Mouse (Mus musculus): ENCODE data around the gene Tlcd2. TPM values are rescaled to one million over a fixed set of nuclear protein-coding genes. Genes with fewer than 3 reads are reported as not detected.
A peak's percentile ranks its signal among the peaks of the same experiment; 100 is the strongest.
"Not testable (repeated sequence)": the region's sequence is repeated elsewhere in the genome, so short reads cannot be mapped to it uniquely, and the experiment has no call there.

Tlcd2 gene
- polyA plus RNA-seq, 1 experiment from 2014 or later: 17.7 TPM

GRCm38 (mm10) chr11:75452081-75452480 lies 9.4 kb upstream of the Tlcd2 start:
- Histone ChIP-seq H3K9ac (no peak overlapping the region), H3K27ac (no peak overlapping the region), H3K27me3 (replicated peaks) (no peaks in the 10 kb centered on the region), H3K4me2 (replicated peaks) (no peak overlapping the region), H3K4me3 (replicated peaks) (no peak overlapping the region), H3K4me1 (replicated peaks) (peaks cover 19% of the 10 kb centered on the region), H3K36me3 (0 out of 2 replicates have a peak, but pooled peaks cover 3% of the 10 kb centered on the region), H3K9me3 (no peaks in the 10 kb centered on the region)
- WGBS: 90% methylated on average over 8 of the region's 8 CpGs
- ATAC-seq: no peak

DNA sequence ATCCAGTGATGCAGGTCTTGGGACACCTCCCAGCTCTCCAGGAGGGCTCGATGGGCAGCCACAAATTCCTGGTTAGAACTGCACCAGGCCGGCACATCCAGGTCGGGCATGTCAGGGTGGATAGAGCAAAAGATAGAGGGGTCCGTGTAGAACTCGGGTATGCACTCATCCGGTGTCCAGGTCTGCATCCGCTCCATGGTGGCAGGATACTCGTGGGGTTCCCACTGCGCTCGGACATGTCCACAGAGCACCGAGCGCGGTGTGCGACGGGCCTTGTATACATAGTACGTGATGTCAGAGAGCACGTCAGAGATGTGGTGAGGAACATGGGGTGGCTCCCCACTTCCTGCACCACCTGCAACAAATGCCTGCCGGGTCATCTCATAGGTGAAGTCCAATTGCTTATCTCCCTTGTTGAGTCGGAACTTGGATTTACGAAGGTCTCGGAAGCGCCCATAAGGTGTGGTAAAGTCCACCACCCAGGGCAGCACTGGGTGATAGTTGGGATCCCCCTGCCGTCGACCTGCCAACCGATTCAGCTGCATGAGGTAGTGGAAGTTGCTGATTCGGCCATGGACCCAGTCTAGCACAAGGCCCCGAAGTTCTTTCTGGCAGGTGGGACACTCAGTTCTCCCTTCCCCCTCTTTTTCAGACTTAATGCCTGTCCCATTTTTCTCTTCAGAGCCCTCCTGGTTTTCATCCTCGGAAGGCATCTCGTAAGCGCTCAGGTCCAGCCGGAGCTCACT lies 8.5 kb upstream of the Tlcd2 start:
- Histone ChIP-seq H3K4me2 (replicated peaks) (peak overlapping the region; percentile 91), H3K4me3 (replicated peaks) (peak overlapping the region; percentile 52; the same call in 1 of the 2 replicates), H3K4me1 (replicated peaks) (peaks cover 19% of the 10 kb centered on the region), H3K27me3 (replicated peaks) (no peaks in the 10 kb centered on the region), H3K27ac (no peak overlapping the region), H3K36me3 (0 out of 2 replicates have a peak, but pooled peaks cover 3% of the 10 kb centered on the region), H3K9ac (no peak overlapping the region), H3K9me3 (no peaks in the 10 kb centered on the region)
- WGBS: 91% methylated on average over 31 of the region's 31 CpGs
- ATAC-seq: no peak

GRCm38 (mm10) chr11:75453991-75454930 lies 7.3 kb upstream of the Tlcd2 start, which contains the start of gene Wdr81:
Gene Wdr81 (minus strand): TSS chr11:75454717.
- Histone ChIP-seq H3K4me1 (replicated peaks) (peaks cover 20% of the 10 kb centered on the region), H3K36me3 (no peaks in the 10 kb centered on the region), H3K9me3 (no peaks in the 10 kb centered on the region), H3K4me2 (replicated peaks) (peak within 1 kb of the TSS; percentile 91), H3K9ac (peak within 1 kb of the TSS; percentile 50), H3K27me3 (replicated peaks) (no peaks in the 10 kb centered on the region), H3K27ac (peak within 1 kb of the TSS; percentile 45; the same call in 1 of the 2 replicates), H3K4me3 (replicated peaks) (peak within 1 kb of the TSS; percentile 52)
- WGBS: 2% methylated on average over 56 of the region's 56 CpGs
- peak; percentile 96 for ATAC-seq

- Histone ChIP-seq H3K36me3 (no peaks in the 10 kb centered on the region), H3K4me3 (replicated peaks) (peak overlapping the region; percentile 52), H3K27me3 (replicated peaks) (no peaks in the 10 kb centered on the region), H3K4me1 (replicated peaks) (peaks cover 25% of the 10 kb centered on the region), H3K9ac (peak overlapping the region; percentile 48), H3K9me3 (no peaks in the 10 kb centered on the region), H3K27ac (peak overlapping the region; percentile 45; the same call in 1 of the 2 replicates), H3K4me2 (replicated peaks) (peak overlapping the region; percentile 91)
- WGBS: 60% methylated on average over 10 of the region's 10 CpGs
- ATAC-seq: no peak
These were observed 6.3 kb upstream of the Tlcd2 start for GRCm38 (mm10) chr11:75455041-75455736.

DNA sequence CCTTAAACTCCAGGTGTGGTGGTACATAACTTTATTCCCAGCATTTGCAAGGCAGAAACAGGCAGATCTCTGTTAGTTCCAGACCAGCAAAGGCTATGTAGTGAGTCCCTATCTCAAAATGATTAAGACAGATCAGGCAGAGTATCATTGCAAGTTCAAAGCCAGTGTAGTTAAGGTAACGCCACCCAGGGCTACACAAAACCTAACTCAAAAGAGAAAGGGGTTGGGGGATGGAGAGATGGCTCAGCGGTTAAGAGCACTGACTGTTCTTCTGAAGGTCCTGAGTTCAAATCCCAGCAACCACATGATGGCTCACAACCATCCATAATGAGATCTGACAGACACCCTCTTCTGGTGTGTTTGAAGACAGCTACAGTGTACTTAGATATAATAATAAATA lies 5.5 kb upstream of the Tlcd2 start:
- H3K27me3 ChIP-seq (replicated peaks); H3K4me3 ChIP-seq (replicated peaks); H3K9me3 ChIP-seq; H3K27ac ChIP-seq; H3K4me2 ChIP-seq (replicated peaks); H3K9ac ChIP-seq; ATAC-seq; H3K36me3 ChIP-seq: not testable (repeated sequence)
- 94% methylated on average over 2 of the region's 2 CpGs for WGBS
- peaks cover 26% of the 10 kb centered on the region for H3K4me1 ChIP-seq (replicated peaks)

DNA sequence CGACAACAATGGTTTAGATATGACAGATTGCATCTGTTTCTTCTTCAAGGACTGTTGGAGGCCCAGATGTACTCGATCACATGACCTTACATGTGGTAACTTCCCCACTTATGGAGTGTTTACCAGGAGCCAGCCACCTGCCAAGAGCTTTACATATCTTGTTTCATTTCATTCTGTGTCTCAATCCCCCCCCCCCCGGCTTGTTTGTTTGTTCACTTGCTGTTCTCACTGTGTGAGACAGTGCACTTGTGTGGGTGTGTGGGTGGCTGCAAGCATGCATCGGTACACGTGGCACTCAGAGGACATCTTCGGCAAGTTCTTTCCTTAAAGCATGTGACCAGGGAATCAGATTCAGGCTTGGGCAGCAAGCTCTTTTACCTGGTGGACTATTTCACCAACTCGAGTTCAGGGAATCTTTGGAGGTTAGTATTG lies 5.1 kb upstream of the Tlcd2 start:
- Histone ChIP-seq H3K27me3 (replicated peaks) (no peaks in the 10 kb centered on the region), H3K9ac (no peak overlapping the region), H3K4me2 (replicated peaks) (no peak overlapping the region), H3K4me1 (replicated peaks) (peaks cover 26% of the 10 kb centered on the region), H3K36me3 (no peaks in the 10 kb centered on the region), H3K27ac (no peak overlapping the region), H3K9me3 (no peaks in the 10 kb centered on the region), H3K4me3 (replicated peaks) (no peak overlapping the region)
- no peak for ATAC-seq
- WGBS: 78% methylated on average over 7 of the region's 7 CpGs

DNA sequence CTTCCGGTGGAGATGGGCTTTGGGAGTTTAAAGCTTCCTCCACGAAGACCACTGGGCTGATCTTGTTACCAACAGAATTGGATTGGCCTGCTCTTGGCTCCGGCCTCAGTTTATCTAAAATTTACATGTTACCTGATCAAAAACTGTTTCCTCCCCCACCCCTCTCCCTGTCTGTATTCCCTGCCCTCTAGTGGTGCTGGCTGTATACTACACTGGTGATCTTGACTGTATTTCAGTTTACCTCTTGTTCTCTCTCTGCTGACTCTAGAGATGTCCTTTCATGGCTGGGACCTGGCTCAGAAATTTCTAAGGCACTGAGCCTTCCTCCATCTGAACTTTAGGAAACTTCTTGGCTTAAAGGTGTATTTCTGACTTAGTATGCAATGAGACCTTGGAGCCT lies 3.3 kb upstream of the Tlcd2 start:
- Histone ChIP-seq H3K27me3 (replicated peaks) (no peaks in the 10 kb centered on the region), H3K36me3 (no peaks in the 10 kb centered on the region), H3K9ac (no peak overlapping the region), H3K4me3 (replicated peaks) (no peak overlapping the region), H3K4me2 (replicated peaks) (0 out of 2 replicates have a peak overlapping the region, but pooled peaks have one; percentile 3), H3K4me1 (replicated peaks) (peaks cover 39% of the 10 kb centered on the region), H3K27ac (no peak overlapping the region), H3K9me3 (no peaks in the 10 kb centered on the region)
- no peak for ATAC-seq
- WGBS: 18% methylated on average over 3 of the region's 3 CpGs

DNA sequence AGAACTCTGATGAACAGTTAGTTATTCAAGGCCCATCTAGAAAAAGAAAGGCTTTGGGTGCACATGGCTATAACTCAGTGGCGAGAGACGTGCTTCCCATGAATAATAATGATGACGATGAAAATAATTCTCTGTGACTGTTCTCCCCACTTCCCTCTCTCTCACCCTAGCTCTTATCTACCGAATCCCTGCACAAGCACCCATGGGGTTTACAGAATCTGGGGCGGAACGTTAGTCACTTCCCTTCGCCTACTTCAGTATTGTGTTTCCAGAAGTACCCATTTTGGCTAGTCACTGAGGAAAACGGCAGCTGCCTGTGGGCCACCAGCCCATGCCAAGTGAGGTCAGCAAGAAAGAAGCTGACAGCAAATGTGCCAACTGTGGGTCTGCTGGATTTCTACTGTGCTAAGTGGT lies 2.9 kb upstream of the Tlcd2 start:
- H3K9ac ChIP-seq: no peak overlapping the region
- no peaks in the 10 kb centered on the region for H3K27me3 ChIP-seq (replicated peaks)
- H3K9me3 ChIP-seq: no peaks in the 10 kb centered on the region
- no peaks in the 10 kb centered on the region for H3K36me3 ChIP-seq
- 79% methylated on average over 8 of the region's 8 CpGs for WGBS
- H3K4me1 ChIP-seq (replicated peaks): peaks cover 39% of the 10 kb centered on the region
- H3K4me2 ChIP-seq (replicated peaks): no peak overlapping the region
- no peak overlapping the region for H3K4me3 ChIP-seq (replicated peaks)
- H3K27ac ChIP-seq: no peak overlapping the region
- ATAC-seq: no peak

DNA sequence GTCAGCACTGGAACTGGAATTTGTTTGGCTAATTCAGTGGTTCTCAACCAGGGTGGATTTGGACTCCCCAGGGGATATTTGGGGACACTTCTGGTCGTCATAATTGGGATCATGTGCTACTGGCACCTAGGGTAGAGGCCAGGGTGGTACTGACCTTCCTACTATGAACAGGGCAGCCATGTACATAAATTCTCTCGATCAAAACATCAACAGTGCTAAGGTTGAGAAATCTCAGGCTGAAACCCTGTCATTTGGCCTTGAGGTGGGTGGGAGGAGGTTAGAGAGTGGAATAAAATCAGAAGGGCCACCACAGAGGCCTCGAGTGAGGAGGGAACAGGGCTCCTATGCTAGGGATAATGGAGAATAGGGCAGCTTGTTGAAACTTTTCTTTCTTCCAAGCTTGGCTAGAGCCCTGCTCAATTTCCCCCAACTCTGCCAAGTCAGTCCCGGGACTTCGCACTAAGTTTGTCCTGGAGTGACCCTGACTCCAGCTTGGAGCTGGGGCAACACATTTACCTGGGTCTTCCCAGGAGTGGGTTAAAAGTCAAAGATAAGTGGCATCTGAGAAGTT lies 2.3 kb upstream of the Tlcd2 start:
- Histone ChIP-seq H3K9me3 (no peaks in the 10 kb centered on the region), H3K4me2 (replicated peaks) (peak overlapping the region; percentile 69; the same call in 1 of the 2 replicates), H3K4me3 (replicated peaks) (no peak overlapping the region), H3K4me1 (replicated peaks) (peaks cover 36% of the 10 kb centered on the region), H3K27me3 (replicated peaks) (no peaks in the 10 kb centered on the region), H3K27ac (peak overlapping the region; percentile 96), H3K9ac (peak overlapping the region; percentile 0; the same call in 1 of the 2 replicates), H3K36me3 (no peaks in the 10 kb centered on the region)
- WGBS: 75% methylated on average over 5 of the region's 5 CpGs
- no peak for ATAC-seq

DNA sequence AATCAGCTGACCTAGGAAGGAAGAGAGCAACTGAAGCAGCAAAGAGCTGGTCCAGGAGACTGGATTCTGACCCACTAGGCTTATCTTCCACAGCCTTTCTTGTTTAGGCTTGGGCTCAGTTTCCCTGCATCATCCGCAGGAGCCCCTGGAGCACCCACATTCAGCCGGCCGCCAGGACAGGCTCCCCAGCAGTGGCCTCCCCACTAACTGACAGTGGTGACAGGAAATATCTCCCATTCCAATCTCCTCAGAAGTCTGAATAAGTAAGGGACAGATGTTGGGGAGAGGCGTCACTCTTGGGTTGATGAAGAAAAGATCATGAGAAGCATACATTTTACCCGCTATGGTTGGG lies 1.8 kb upstream of the Tlcd2 start:
- Histone ChIP-seq H3K4me2 (replicated peaks) (peak overlapping the region; percentile 69), H3K4me1 (replicated peaks) (peaks cover 36% of the 10 kb centered on the region), H3K9ac (peak overlapping the region; percentile 0; the same call in 1 of the 2 replicates), H3K27me3 (replicated peaks) (no peaks in the 10 kb centered on the region), H3K4me3 (replicated peaks) (peak overlapping the region; percentile 14; the same call in 1 of the 2 replicates), H3K36me3 (no peaks in the 10 kb centered on the region), H3K27ac (peak overlapping the region; percentile 96), H3K9me3 (no peaks in the 10 kb centered on the region)
- no peak for ATAC-seq
- WGBS: 23% methylated on average over 5 of the region's 5 CpGs

GRCm38 (mm10) chr11:75460103-75460843 lies 1.2 kb upstream of the Tlcd2 start:
- Histone ChIP-seq H3K4me2 (replicated peaks) (peak overlapping the region; percentile 69), H3K9ac (peak overlapping the region; percentile 48), H3K4me3 (replicated peaks) (peak overlapping the region; percentile 65), H3K27me3 (replicated peaks) (no peaks in the 10 kb centered on the region), H3K36me3 (0 out of 2 replicates have a peak, but pooled peaks cover 2% of the 10 kb centered on the region), H3K4me1 (replicated peaks) (peaks cover 30% of the 10 kb centered on the region), H3K27ac (peak overlapping the region; percentile 96), H3K9me3 (no peaks in the 10 kb centered on the region)
- WGBS: 4% methylated on average over 19 of the region's 19 CpGs
- peak; percentile 52 for ATAC-seq

Measured in intestine, embryonic 15.5 days (tissue).